Mouse (Mus musculus): ENCODE measurements around the gene Pcna. TPM values are rescaled to one million over a fixed set of nuclear protein-coding genes. Genes with fewer than 3 reads are reported as not detected.
A peak's percentile ranks its signal among the peaks of the same experiment; 100 is the strongest.

Pcna gene
- polyA plus RNA-seq, 1 experiment from 2014 or later = 206 TPM

GRCm38 (mm10) chr2:132279978-132280377 is 26.9 kb upstream of the Pcna start:
- Histone ChIP-seq H3K9me3 (replicated peaks; ENCODE audit: control insufficient read depth, low read length) (no peaks in the 10 kb centered on the region), H3K27ac (ENCODE audit: low read length) (no peak overlapping the region), H3K27me3 (ENCODE audit: control insufficient read depth, insufficient read depth, low read length) (no peaks in the 10 kb centered on the region), H3K36me3 (ENCODE audit: control insufficient read depth, insufficient read depth) (peaks cover 7% of the 10 kb centered on the region), H3K4me2 (ENCODE audit: low read depth, low read length) (no peak overlapping the region), H3K4me3 (ENCODE audit: low read length) (no peak overlapping the region), H3K9ac (ENCODE audit: low read length) (no peak overlapping the region), H3K4me1 (ENCODE audit: control insufficient read depth, insufficient read depth, low read length) (peaks cover 44% of the 10 kb centered on the region)
- no peak for ATAC-seq (replicated peaks; ENCODE audit: extremely low read depth, insufficient read depth, low FRiP score)
- 80% methylated on average over 4 of the region's 4 CpGs for WGBS

- H3K4me2 ChIP-seq (ENCODE audit: low read depth, low read length) = no peak overlapping the region
- no peak for ATAC-seq (replicated peaks; ENCODE audit: extremely low read depth, insufficient read depth, low FRiP score)
- no peak overlapping the region for H3K4me3 ChIP-seq (ENCODE audit: low read length)
- no peaks in the 10 kb centered on the region for H3K27me3 ChIP-seq (ENCODE audit: control insufficient read depth, insufficient read depth, low read length)
- WGBS = 65% methylated on average over 3 of the region's 3 CpGs
- no peak overlapping the region for H3K9ac ChIP-seq (ENCODE audit: low read length)
- peaks cover 7% of the 10 kb centered on the region for H3K36me3 ChIP-seq (ENCODE audit: control insufficient read depth, insufficient read depth)
- H3K27ac ChIP-seq (ENCODE audit: low read length) = no peak overlapping the region
- no peaks in the 10 kb centered on the region for H3K9me3 ChIP-seq (replicated peaks; ENCODE audit: control insufficient read depth, low read length)
- H3K4me1 ChIP-seq (ENCODE audit: control insufficient read depth, insufficient read depth, low read length) = peaks cover 43% of the 10 kb centered on the region
These were observed 26.3 kb upstream of the Pcna start for GRCm38 (mm10) chr2:132279336-132279882.

GRCm38 (mm10) chr2:132278273-132278853 is 25.2 kb upstream of the Pcna start:
- Histone ChIP-seq H3K9me3 (replicated peaks; ENCODE audit: control insufficient read depth, low read length) (no peaks in the 10 kb centered on the region), H3K4me2 (ENCODE audit: low read depth, low read length) (no peak overlapping the region), H3K4me1 (ENCODE audit: control insufficient read depth, insufficient read depth, low read length) (peaks cover 33% of the 10 kb centered on the region), H3K36me3 (ENCODE audit: control insufficient read depth, insufficient read depth) (peaks cover 7% of the 10 kb centered on the region), H3K27me3 (ENCODE audit: control insufficient read depth, insufficient read depth, low read length) (no peaks in the 10 kb centered on the region), H3K9ac (ENCODE audit: low read length) (no peak overlapping the region), H3K27ac (ENCODE audit: low read length) (no peak overlapping the region), H3K4me3 (ENCODE audit: low read length) (no peak overlapping the region)
- 62% methylated on average over 8 of the region's 8 CpGs for WGBS
- ATAC-seq (replicated peaks; ENCODE audit: extremely low read depth, insufficient read depth, low FRiP score) = no peak

- H3K9me3 ChIP-seq (replicated peaks; ENCODE audit: control insufficient read depth, low read length) = no peaks in the 10 kb centered on the region
- H3K27ac ChIP-seq (ENCODE audit: low read length) = no peak overlapping the region
- H3K4me2 ChIP-seq (ENCODE audit: low read depth, low read length) = no peak overlapping the region
- peaks cover 14% of the 10 kb centered on the region for H3K4me1 ChIP-seq (ENCODE audit: control insufficient read depth, insufficient read depth, low read length)
- WGBS = 69% methylated on average over 4 of the region's 4 CpGs
- ATAC-seq (replicated peaks; ENCODE audit: extremely low read depth, insufficient read depth, low FRiP score) = no peak
- H3K9ac ChIP-seq (ENCODE audit: low read length) = no peak overlapping the region
- H3K36me3 ChIP-seq (ENCODE audit: control insufficient read depth, insufficient read depth) = peaks cover 7% of the 10 kb centered on the region
- no peak overlapping the region for H3K4me3 ChIP-seq (ENCODE audit: low read length)
- no peaks in the 10 kb centered on the region for H3K27me3 ChIP-seq (ENCODE audit: control insufficient read depth, insufficient read depth, low read length)
These were observed 23.1 kb upstream of the Pcna start for GRCm38 (mm10) chr2:132276249-132276648.

GRCm38 (mm10) chr2:132275527-132275926 is 22.4 kb upstream of the Pcna start:
- H3K36me3 ChIP-seq (ENCODE audit: control insufficient read depth, insufficient read depth) = peaks cover 5% of the 10 kb centered on the region
- peaks cover 14% of the 10 kb centered on the region for H3K4me1 ChIP-seq (ENCODE audit: control insufficient read depth, insufficient read depth, low read length)
- no peak overlapping the region for H3K4me3 ChIP-seq (ENCODE audit: low read length)
- H3K9me3 ChIP-seq (replicated peaks; ENCODE audit: control insufficient read depth, low read length) = no peaks in the 10 kb centered on the region
- H3K27ac ChIP-seq (ENCODE audit: low read length) = no peak overlapping the region
- no peaks in the 10 kb centered on the region for H3K27me3 ChIP-seq (ENCODE audit: control insufficient read depth, insufficient read depth, low read length)
- no peak overlapping the region for H3K4me2 ChIP-seq (ENCODE audit: low read depth, low read length)
- ATAC-seq (replicated peaks; ENCODE audit: extremely low read depth, insufficient read depth, low FRiP score) = no peak
- no peak overlapping the region for H3K9ac ChIP-seq (ENCODE audit: low read length)
- WGBS = 76% methylated on average over 4 of the region's 4 CpGs

GRCm38 (mm10) chr2:132272694-132273389 is 19.7 kb upstream of the Pcna start:
- H3K4me2 ChIP-seq (ENCODE audit: low read depth, low read length) = no peak overlapping the region
- no peak overlapping the region for H3K27ac ChIP-seq (ENCODE audit: low read length)

GRCm38 (mm10) chr2:132270331-132270951 is 17.3 kb upstream of the Pcna start:
- ATAC-seq (replicated peaks; ENCODE audit: extremely low read depth, insufficient read depth, low FRiP score) = peak; percentile 52
- Histone ChIP-seq H3K27me3 (ENCODE audit: control insufficient read depth, insufficient read depth, low read length) (no peaks in the 10 kb centered on the region), H3K9me3 (replicated peaks; ENCODE audit: control insufficient read depth, low read length) (no peaks in the 10 kb centered on the region), H3K4me3 (ENCODE audit: low read length) (no peak overlapping the region), H3K9ac (ENCODE audit: low read length) (no peak overlapping the region), H3K36me3 (ENCODE audit: control insufficient read depth, insufficient read depth) (no peaks in the 10 kb centered on the region), H3K27ac (ENCODE audit: low read length) (no peak overlapping the region; the same call in 1 of the 2 replicates), H3K4me2 (ENCODE audit: low read depth, low read length) (no peak overlapping the region), H3K4me1 (ENCODE audit: control insufficient read depth, insufficient read depth, low read length) (peaks cover 21% of the 10 kb centered on the region)
- 35% methylated on average over 2 of the region's 2 CpGs for WGBS

More at GRCm38 (mm10) chr2:132272694-132273389, 19.7 kb upstream of the Pcna start:
- H3K4me3 ChIP-seq (ENCODE audit: low read length) = no peak overlapping the region
- H3K36me3 ChIP-seq (ENCODE audit: control insufficient read depth, insufficient read depth) = no peaks in the 10 kb centered on the region
- H3K9ac ChIP-seq (ENCODE audit: low read length) = no peak overlapping the region
- WGBS = 60% methylated on average over 6 of the region's 6 CpGs
- ATAC-seq (replicated peaks; ENCODE audit: extremely low read depth, insufficient read depth, low FRiP score) = no peak
- H3K9me3 ChIP-seq (replicated peaks; ENCODE audit: control insufficient read depth, low read length) = no peaks in the 10 kb centered on the region
- H3K27me3 ChIP-seq (ENCODE audit: control insufficient read depth, insufficient read depth, low read length) = no peaks in the 10 kb centered on the region
- peaks cover 14% of the 10 kb centered on the region for H3K4me1 ChIP-seq (ENCODE audit: control insufficient read depth, insufficient read depth, low read length)

GRCm38 (mm10) chr2:132269217-132269616 is 16.1 kb upstream of the Pcna start:
- H3K9ac ChIP-seq (ENCODE audit: low read length) = no peak overlapping the region
- H3K36me3 ChIP-seq (ENCODE audit: control insufficient read depth, insufficient read depth) = no peaks in the 10 kb centered on the region
- no peak overlapping the region for H3K4me3 ChIP-seq (ENCODE audit: low read length)
- H3K4me1 ChIP-seq (ENCODE audit: control insufficient read depth, insufficient read depth, low read length) = peaks cover 31% of the 10 kb centered on the region
- H3K27me3 ChIP-seq (ENCODE audit: control insufficient read depth, insufficient read depth, low read length) = no peaks in the 10 kb centered on the region
- no peaks in the 10 kb centered on the region for H3K9me3 ChIP-seq (replicated peaks; ENCODE audit: control insufficient read depth, low read length)
- H3K27ac ChIP-seq (ENCODE audit: low read length) = no peak overlapping the region
- no peak overlapping the region for H3K4me2 ChIP-seq (ENCODE audit: low read depth, low read length)
- WGBS = 57% methylated on average over 3 of the region's 3 CpGs
- no peak for ATAC-seq (replicated peaks; ENCODE audit: extremely low read depth, insufficient read depth, low FRiP score)

- H3K9ac ChIP-seq (ENCODE audit: low read length) = no peak overlapping the region
- no peaks in the 10 kb centered on the region for H3K36me3 ChIP-seq (ENCODE audit: control insufficient read depth, insufficient read depth)
- no peak overlapping the region for H3K4me3 ChIP-seq (ENCODE audit: low read length)
- H3K4me2 ChIP-seq (ENCODE audit: low read depth, low read length) = no peak overlapping the region
- H3K27me3 ChIP-seq (ENCODE audit: control insufficient read depth, insufficient read depth, low read length) = no peaks in the 10 kb centered on the region
- peaks cover 32% of the 10 kb centered on the region for H3K4me1 ChIP-seq (ENCODE audit: control insufficient read depth, insufficient read depth, low read length)
- 81% methylated on average over 3 of the region's 3 CpGs for WGBS
- no peaks in the 10 kb centered on the region for H3K9me3 ChIP-seq (replicated peaks; ENCODE audit: control insufficient read depth, low read length)
- ATAC-seq (replicated peaks; ENCODE audit: extremely low read depth, insufficient read depth, low FRiP score) = no peak
- H3K27ac ChIP-seq (ENCODE audit: low read length) = no peak overlapping the region
These were observed 13.0 kb upstream of the Pcna start for GRCm38 (mm10) chr2:132266086-132266485.
